Mouse (Mus musculus) mouse embryonic stem cell (cell line): Measurements from ENCODE around the gene Aldh8a1.

Experiments
- in situ Hi-C, 2 experiments: fragments of 300-500 bp; cut with MboI; formaldehyde crosslinking; loops; 1 replicate in 1 of 2; 3 replicates in 1 of 2; pipeline ENCODE4 v1.14.3; 2019 to 2020; ENCODE audit warnings: low sequenced_read_pairs in 2 of 2, low pct_unique_long_range_greater_than_20kb in 1 of 2, mixed read lengths in 1 of 2; ENCODE audit not compliant: unreplicated experiment in 1 of 2

Aldh8a1 gene

DNA sequence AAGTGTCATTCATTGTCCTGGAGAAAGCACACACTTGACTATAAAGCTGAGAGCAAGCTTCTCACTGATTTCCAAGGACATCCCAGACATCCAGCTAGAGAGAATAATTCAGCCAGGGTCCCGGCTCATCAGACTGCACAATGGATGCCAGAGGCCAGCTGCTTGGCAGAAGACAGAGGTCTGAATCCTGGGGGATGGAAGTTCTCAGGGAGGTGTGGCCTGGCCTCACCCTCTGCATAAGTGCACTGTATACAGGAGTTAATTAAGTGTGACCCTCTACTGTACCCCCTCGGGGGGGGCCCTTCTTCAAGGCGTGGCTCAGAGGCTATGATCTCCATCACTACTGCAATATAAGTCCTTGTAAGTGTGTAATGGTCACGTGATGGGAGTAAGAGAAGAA is 24.2 kb downstream of the Aldh8a1 start:
- in situ Hi-C loops: no loop called here

DNA sequence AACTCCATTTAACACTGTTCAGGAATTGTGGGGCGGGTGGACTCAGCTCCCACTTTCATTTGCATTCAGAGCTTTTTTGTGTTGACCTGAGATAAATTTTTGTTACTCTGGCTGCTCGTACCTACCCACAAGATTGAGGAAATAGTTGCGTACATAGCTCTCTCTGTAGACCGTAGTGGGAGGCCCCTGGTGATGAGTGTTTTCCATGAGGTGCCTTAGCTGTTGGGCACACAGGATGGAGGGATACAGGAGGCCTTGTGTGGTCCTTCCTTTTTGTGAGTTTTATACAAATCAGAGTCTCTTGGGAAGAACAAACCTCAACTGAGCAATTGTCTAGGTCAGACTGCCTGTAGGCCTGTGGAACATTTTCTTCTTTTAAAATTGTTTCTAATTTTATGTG is 27.7 kb downstream of the Aldh8a1 start:
- in situ Hi-C loops: no loop called here

DNA sequence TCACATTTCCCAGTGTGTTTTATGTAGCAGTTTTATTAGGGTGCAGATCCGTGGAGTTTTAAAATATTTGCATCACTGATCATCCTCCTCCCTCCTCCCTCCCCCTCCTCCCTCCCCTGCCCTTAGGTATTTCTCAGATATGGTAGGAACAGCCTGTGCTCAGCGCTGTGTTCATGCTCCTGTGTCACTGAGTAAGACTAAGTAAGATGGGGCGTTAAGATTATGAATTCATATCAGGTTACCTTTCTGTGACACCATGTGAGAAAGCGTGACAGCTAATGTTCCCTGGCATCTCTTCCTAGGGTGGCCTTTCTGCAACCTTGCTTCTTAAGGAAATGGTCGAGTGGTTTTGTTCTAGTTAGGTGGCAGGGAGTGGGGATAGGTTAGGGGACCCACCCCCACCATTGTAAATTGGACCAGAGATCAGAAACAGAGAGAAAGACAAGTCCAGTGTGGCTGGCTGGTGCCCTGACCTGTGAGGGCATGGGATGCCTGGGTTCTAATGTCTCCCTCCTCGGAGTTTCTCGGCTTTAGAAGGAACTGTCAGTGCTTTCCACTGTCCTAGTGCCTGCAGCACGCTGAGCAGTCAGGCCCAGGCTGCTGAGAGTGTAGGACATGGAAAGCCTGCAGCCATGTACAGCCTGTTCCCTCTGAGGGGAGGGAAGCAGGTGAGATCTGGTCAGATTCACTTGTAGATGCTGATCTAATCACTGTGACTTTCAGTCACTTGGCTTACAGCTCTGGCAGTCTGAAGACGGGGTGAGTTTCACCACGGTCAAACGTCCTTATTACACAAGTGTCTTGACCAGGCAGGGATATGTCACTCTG is 28.8 kb downstream of the Aldh8a1 start:
- in situ Hi-C loops: no loop called here

DNA sequence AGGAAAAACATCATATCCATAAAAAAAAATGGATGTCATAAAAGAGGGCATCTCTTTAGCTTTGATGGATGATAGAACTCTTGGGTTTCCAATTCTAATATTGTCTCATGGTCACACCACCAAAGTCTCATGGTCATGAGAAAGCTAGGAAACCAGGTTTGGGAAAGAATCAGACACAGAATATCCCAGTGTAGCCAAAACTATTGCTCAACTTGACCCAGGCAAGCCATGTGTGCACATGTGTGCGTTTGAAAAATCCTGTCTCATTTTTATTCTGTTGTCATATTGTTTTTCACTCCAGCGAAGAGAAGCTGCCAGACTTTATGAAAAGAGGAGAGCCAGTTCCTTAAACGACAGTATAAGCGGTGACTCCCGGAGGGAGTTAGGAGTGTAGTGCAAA is 33.6 kb downstream of the Aldh8a1 start:
- in situ Hi-C loops: no loop called here

DNA sequence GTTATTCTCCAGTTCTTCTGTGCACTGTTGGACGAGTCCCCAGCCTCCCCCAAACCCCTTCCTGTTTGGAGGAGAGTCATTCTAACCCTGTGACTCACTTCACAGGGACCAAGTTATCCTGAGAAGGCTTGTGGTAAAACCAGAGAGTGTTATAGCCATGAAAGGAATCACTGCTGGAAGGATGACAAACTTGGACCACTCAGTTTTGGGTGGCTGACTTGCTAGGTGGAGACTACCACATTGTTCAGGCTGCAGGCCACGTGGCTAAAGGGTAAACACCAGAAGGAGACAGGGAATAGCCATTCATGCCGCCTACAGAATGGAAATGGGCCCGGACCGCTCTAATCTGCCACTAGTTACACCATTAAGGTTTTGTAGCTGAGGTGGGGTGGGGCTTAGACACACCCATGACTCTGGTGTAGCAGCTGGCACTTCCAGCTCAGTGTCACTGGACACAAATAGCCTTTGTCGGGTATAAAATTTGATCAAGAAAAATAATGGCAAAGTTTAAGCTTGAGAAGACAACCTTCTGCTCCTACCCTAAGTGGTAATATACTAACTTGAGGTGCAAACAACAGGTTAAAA is 34.6 kb downstream of the Aldh8a1 start:
- in situ Hi-C loops: no loop called here

DNA sequence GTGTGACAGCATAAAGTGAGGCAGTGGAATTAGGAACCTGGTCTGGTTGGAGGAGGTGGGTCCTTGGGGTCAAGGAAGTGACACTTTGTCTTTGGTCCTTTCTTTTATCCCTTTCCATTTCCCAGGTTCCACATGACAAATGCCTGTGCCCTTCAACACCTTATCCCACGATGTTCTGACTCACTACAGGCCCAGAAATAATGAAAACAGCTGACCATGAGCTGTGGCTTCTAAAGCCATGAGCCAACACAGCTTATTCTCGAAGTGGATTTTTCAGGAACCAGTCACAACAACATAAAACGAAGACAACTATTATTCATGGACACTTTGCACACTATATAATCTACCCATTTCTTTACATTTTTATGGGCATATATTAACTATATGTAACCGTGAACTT is 37.9 kb downstream of the Aldh8a1 start:
- in situ Hi-C loops: no loop called here

DNA sequence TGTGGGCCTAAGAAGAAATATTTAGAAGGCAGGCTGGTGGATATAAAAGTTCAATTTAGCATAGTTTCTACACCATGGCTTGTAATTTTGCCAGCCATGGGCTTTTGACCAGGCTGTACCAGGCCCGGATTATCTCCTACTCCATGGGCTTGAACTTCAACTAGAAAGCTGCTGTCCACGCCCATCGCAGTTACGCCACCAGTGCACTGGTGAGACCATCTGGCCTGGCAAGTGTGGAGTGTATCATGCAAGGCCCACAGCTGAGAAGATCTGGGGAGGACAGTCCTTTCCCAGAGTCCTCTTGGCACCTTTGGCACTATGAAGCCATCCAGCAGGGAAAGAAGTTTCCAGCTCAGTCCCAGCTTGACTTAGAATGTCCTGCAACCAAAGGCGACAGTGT is 39.1 kb downstream of the Aldh8a1 start:
- in situ Hi-C loops: no loop called here

DNA sequence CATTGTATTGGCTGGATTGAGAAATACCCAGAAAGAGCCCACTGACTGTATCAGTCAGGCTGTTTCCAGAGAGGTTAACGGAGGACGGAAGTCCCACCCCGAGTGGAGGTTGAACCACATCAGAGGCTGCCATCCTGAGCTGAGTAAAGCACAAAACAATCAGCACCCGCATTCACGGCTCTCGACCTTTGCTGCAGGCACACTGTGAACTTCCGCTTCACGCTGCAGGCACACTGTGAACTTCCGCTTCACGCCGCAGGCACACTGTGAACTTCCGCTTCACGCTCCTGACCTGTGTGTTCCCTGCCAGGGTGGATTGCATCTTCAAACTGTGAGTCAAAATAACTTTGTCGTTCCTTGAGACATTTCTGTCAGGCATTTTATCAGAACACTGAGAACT is 42.1 kb downstream of the Aldh8a1 start:
- in situ Hi-C loops: no loop called here

DNA sequence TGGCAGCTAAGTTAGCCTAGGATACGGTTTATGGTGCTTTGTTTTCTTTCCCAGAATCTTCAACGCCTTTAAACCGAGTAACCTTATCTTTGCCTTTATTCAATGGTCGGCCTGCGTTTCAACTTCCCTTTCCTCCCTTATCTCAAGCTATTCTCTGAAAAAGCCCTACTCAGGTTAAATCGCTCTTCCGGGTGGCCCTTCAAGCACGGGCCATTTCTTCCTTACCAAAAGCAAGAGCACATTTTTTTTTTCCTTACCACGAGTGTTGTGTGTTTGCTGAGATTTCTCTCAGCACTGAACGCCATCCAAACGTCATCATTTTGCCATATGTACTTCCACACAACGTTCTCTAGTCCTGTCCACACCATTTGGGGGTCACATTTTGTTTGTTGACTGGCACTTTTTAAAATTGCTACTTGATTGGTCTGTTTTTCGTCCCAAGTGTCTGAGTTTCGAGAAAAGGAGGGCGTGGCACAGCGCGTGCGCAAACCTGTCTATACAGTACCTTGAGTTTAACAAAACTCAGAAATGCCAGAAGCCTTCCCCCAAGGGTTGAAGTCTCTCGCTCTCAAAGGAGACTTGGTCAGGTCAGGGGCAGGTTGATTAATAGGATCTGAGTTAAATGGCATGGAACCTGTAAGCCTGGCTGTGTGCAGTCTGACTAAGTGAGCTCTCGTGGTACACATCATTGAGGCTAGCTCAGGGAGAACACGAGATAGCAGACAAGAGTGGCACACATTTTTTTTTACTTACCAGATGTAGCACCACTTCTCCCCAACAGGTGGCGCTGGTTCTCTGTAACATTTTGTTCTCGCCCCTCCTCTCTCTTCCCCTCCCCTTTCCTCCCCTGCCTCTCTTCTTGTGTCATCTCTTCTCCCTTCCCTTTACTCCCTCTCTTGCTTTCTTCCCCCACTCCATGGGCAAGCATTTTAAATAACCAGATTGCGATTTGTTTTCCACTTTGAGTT is 43.6 kb downstream of the Aldh8a1 start:
- in situ Hi-C loops: no loop called here

DNA sequence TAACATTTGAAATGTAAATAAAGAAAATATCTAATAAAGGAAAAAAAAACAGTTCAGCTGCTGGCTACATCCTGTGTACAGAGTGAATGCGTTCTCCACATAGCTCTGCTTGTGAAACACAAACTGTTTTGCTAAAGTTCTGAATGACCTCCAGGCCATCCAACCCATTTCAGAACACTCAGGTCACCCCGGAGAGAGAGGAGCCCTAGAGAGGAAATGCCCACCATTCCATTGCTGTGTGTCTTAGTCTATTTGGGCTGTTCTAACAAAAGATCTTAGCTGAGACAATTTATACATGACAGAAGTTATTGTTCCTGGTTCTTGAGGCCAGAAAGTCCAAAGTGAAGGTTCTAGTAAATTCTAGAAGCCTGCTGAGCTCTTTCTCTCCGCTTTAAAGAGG is 49.4 kb downstream of the Aldh8a1 start:
- in situ Hi-C loops: no loop called here

DNA sequence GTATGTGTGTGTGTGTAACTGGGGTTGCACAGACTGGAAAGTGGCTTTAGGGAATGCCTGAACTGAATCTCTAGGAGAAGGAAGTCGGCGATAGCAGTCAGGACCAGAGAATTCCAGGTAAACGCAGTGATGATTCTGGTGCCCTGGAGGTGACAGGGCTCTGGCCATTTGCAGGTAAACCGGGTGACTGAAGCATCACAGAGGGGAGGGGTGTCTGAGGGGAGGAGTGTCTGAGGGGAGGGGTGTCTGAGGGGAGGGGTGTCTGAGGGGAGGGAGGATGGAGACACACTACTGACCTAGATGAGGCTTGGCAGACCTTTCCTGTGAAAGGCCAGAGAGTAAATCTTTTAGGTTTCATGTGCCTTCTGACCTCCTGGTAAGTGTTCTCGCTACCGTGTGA is 50.9 kb downstream of the Aldh8a1 start:
- in situ Hi-C loops: no loop called here

DNA sequence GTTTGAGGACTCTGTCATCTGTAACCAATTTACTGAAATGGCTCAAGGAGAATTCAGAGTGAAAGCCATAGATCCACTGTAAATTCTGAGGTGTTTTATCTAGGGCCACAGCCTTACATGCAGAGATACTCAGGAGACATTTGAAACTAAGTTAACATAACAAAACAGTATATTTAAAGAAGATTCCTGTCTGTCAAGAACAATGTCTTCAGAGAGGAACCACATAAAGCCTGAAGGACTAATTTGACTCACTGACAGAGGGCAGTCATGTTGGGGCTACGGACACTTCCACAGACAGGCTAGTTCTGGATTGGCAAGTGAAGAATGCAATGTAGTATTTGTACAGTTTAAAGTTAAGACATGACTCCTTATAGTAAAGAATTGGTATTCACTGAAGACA is 62.2 kb downstream of the Aldh8a1 start:
- in situ Hi-C loops: no loop called here

DNA sequence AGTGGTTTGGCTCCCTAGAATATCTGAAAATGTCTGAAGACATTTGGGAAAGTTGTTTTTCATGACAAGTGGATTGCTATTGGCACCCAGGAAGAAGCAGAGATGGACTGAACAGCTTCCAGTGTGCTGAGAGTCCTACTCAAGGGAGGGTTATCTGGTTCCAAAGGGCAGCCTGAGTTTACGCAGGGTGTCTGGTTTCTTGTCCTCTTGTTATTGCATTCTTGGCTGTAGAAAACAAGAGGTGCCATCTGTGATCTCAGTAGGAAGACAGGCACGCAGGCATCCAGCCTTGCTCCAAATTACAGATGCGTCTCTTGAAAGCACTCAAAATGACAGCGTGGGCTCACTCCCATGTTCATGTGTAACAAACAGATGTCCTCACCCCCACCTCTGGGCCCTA is 63.9 kb downstream of the Aldh8a1 start:
- in situ Hi-C loops: no loop called here

DNA sequence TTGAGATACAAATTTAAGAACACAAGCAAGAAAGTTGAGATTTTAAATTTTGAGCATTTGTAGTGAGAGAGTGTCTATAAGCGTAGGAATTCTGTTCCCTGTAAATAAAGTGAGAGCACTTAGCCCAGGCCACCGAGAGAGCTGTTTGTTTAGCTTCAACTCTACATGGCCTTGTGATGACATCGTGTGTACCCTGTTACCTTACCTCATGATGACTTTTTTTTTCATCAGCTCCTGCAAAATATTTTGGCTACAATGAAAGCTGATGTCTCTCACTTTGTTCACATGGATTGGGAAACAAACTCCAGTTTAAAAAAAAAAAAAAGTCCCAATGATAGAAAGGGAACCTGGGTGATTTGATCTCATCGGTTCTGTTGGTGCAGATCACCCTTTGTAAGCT is 64.6 kb downstream of the Aldh8a1 start:
- in situ Hi-C loops: no loop called here

DNA sequence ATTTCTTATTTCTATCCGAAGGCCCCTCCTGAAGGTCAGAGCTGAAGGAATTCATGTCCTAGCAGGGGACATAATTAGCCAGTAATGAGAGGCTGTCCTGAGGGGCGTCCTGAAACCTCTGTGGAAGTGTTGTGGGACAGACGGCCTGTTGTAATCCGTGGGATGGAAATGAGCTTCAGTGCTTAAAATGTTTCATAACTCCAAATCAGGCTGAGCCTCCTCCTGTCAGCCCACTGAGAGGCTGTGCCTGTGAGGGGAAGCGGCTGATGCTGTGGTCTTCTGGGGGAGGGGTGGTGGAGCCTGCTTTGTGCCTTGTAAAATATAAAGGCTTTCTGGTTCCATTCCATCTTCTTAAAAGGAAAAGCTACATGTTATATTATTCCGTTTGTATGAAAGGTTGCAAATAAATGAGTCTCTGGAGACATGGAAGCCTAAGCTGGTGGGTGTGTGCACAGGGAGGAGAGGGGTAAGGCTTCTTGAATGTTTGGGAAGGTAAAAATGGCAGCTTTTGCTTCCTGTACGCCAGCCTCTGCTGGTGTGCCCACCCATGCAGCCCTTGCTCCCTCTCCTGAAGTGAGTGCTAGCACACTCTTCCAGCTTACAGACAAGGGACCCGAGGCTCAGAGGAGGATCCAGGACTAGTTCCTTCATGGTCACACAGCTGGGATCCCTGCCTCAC is 66.7 kb downstream of the Aldh8a1 start:
- in situ Hi-C loops: no loop called here

DNA sequence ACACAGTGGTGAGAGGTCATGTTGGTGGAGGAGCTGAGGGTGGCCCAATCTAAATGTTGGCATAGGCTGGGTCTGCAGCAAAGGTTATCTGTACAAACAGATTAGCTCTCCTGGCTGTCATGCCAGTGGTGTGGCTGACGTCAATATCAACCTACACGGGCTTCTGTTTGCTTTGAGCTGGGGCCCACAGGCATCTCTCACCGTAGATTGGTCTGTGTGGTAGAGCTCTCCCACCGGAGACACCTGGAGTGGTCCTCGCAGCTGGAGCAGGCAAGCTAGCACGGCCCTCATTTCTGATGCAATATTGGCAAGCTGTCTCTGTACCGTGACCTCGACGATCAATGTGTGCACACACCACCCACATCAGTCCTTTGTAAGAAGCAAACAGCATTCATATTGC is 67.3 kb downstream of the Aldh8a1 start:
- in situ Hi-C loops: no loop called here
